Mouse (Mus musculus) left cerebral cortex, postnatal 36 days (tissue): Measurements from ENCODE around the gene Shisa7. TPM values are rescaled to one million over a fixed set of nuclear protein-coding genes. Genes with fewer than 3 reads are reported as not detected.

Experiments used
- DNase-seq, 2 experiments: peaks; one replicate each; pipeline ENCODE4 v3.0.0; 2021 to 2022; ENCODE audit warnings: low spot score in 2 of 2, mixed read lengths in 1 of 2
- intact Hi-C: fragments of 180-260 bp; cut with DNase I; formaldehyde crosslinking; loops from one replicate; pipeline ENCODE4 v1.15.1; 2025
- total RNA-seq, 2 experiments: library from RNA; stranded (reverse); gene quantifications; 2 replicates each; pipeline ENCODE4 v1.2.3; 2021

The Shisa7 gene
- total RNA-seq, 2 experiments from 2014 or later, result 95.1 to 151 TPM

- intact Hi-C loops, result no loop called here
Measured at GRCm38 (mm10) chr7:4776131-4776530, 68.4 kb downstream of the Shisa7 start.

More at GRCm38 (mm10) chr7:4776131-4776530, 68.4 kb downstream of the Shisa7 start:
- no peak for DNase-seq

Other genes starting within 250 kb of the Shisa7 start
- under 1 TPM; 0.84 to 0.95 TPM for gene Ptprh, start 240.7 kb downstream of the Shisa7 start, total RNA-seq
- gene Tmem86b, start 213.3 kb downstream of the Shisa7 start, total RNA-seq, result 10 to 100 TPM; 10.0 to 16.8 TPM
- 100 to 1,000 TPM; 138 to 145 TPM for gene Ppp6r1, start 185.7 kb downstream of the Shisa7 start, total RNA-seq
- gene Hspbp1, start 159.6 kb downstream of the Shisa7 start, total RNA-seq, result 100 to 1,000 TPM; 100 to 106 TPM
- gene Brsk1, start 154.1 kb downstream of the Shisa7 start, total RNA-seq, result 100 to 1,000 TPM; 398 to 475 TPM
- gene Tmem150b, start 119.4 kb downstream of the Shisa7 start, total RNA-seq, result not detected
- 10 to 100 TPM; 18.9 to 35.8 TPM for gene Kmt5c, start 104.6 kb downstream of the Shisa7 start, total RNA-seq
- 1 to 10 TPM; 4.8 to 5.5 TPM for gene Cox6b2, start 91.6 kb downstream of the Shisa7 start, total RNA-seq
- gene Fam71e2, start 73.4 kb downstream of the Shisa7 start, total RNA-seq, result not detected
- under 1 TPM; 0.43 to 0.59 TPM for gene Il11, start 61.8 kb downstream of the Shisa7 start, total RNA-seq
- gene Tmem190, start 61.8 kb downstream of the Shisa7 start, total RNA-seq, result not detected
- gene Tmem238, start 55.0 kb downstream of the Shisa7 start, total RNA-seq, result 1 to 10 TPM; 2.7 to 3.7 TPM
- 100 to 1,000 TPM; 416 to 455 TPM for gene Rpl28, start 51.8 kb downstream of the Shisa7 start, total RNA-seq
- gene Ube2s, start 32.1 kb downstream of the Shisa7 start, total RNA-seq, result 100 to 1,000 TPM in 1 of 2 experiments, 10 to 100 TPM in 1; 98.6 to 117 TPM
- 1 to 10 TPM; 6.0 to 8.6 TPM for gene Isoc2b, start 25.6 kb upstream of the Shisa7 start, total RNA-seq
- gene Isoc2a, start 32.5 kb upstream of the Shisa7 start, total RNA-seq, result 10 to 100 TPM; 10.3 to 13.5 TPM
- gene Gm36210, start 61.8 kb upstream of the Shisa7 start, total RNA-seq, result under 1 TPM in 1 of 2 experiments, not detected in 1; 0.32 TPM
- gene Zfp628, start 70.5 kb upstream of the Shisa7 start, total RNA-seq, result 10 to 100 TPM; 14.0 to 17.0 TPM
- 100 to 1,000 TPM; 103 to 106 TPM for gene Nat14, start 77.3 kb upstream of the Shisa7 start, total RNA-seq
- 1 to 10 TPM in 1 of 2 experiments, under 1 TPM in 1; 0.84 to 3.6 TPM for gene Ssc5d, start 81.1 kb upstream of the Shisa7 start, total RNA-seq
- gene Sbk2, start 119.7 kb upstream of the Shisa7 start, total RNA-seq, result under 1 TPM in 1 of 2 experiments, not detected in 1; 0.15 TPM
- gene Sbk3, start 126.5 kb upstream of the Shisa7 start, total RNA-seq, result under 1 TPM; 0.44 to 0.86 TPM
- gene Zfp579, start 151.5 kb upstream of the Shisa7 start, total RNA-seq, result 10 to 100 TPM; 30.9 to 31.3 TPM
- gene Zfp524, start 169.7 kb upstream of the Shisa7 start, total RNA-seq, result 1 to 10 TPM; 6.7 to 7.0 TPM
- 10 to 100 TPM; 22.2 to 32.9 TPM for gene Fiz1, start 170.0 kb upstream of the Shisa7 start, total RNA-seq
- not detected for gene Gm44973, start 170.8 kb upstream of the Shisa7 start, total RNA-seq
- 10 to 100 TPM; 32.7 to 42.3 TPM for gene Zfp865, start 175.7 kb upstream of the Shisa7 start, total RNA-seq
- 10 to 100 TPM; 60.6 to 60.9 TPM for gene Ccdc106, start 175.9 kb upstream of the Shisa7 start, total RNA-seq
- gene 4632433K11Rik, start 189.4 kb upstream of the Shisa7 start, total RNA-seq, result 1 to 10 TPM in 1 of 2 experiments, not detected in 1; 1.1 TPM
- 1 to 10 TPM; 5.3 to 5.7 TPM for gene Zfp784, start 193.8 kb upstream of the Shisa7 start, total RNA-seq
- gene Zfp580, start 206.8 kb upstream of the Shisa7 start, total RNA-seq, result 10 to 100 TPM; 27.4 to 35.7 TPM
- 100 to 1,000 TPM; 162 to 183 TPM for gene U2af2, start 217.4 kb upstream of the Shisa7 start, total RNA-seq
- gene Epn1, start 235.5 kb upstream of the Shisa7 start, total RNA-seq, result 100 to 1,000 TPM; 435 to 530 TPM